Mouse (Mus musculus) induced T-regulatory cell, adult 2 months (primary cell): Measurements from ENCODE around the gene Ggt6.
"Not testable (repeated sequence)": the region's sequence is repeated elsewhere in the genome, so short reads cannot be mapped to it uniquely, and the experiment has no call there.

Source experiments
- DNase-seq: peaks from one replicate; pipeline ENCODE4 v3.0.0-alpha.2; 2012; ENCODE audit warnings: low read depth

The Ggt6 gene

GRCm38 (mm10) chr11:72438411-72438810 lies 3.1 kb downstream of the Ggt6 start:
- no peak for DNase-seq

- DNase-seq, result not testable (repeated sequence)
Observed at GRCm38 (mm10) chr11:72440597-72440964, 5.3 kb downstream of the Ggt6 start.

- DNase-seq, result peak; percentile 98
Observed at GRCm38 (mm10) chr11:72440965-72441664, 5.8 kb downstream of the Ggt6 start, which contains the start of gene Mybbp1a. Gene Mybbp1a, plus strand, starts transcription at chr11:72441355.

- DNase-seq, result peak; percentile 76
Observed at GRCm38 (mm10) chr11:72446311-72447105, 11.2 kb downstream of the Ggt6 start.

- DNase-seq, result no peak
Observed at GRCm38 (mm10) chr11:72447475-72447874, 12.1 kb downstream of the Ggt6 start.

GRCm38 (mm10) chr11:72452140-72452665 lies 16.9 kb downstream of the Ggt6 start:
- no peak for DNase-seq

GRCm38 (mm10) chr11:72453105-72453953 lies 18.0 kb downstream of the Ggt6 start:
- no peak for DNase-seq

GRCm38 (mm10) chr11:72455694-72456093 lies 20.4 kb downstream of the Ggt6 start:
- no peak for DNase-seq

- no peak for DNase-seq
Observed at GRCm38 (mm10) chr11:72457995-72458496, 22.7 kb downstream of the Ggt6 start.

GRCm38 (mm10) chr11:72458502-72458901 lies 23.2 kb downstream of the Ggt6 start:
- no peak for DNase-seq

- no peak for DNase-seq
Observed at GRCm38 (mm10) chr11:72461500-72461981, 26.2 kb downstream of the Ggt6 start.

- DNase-seq, result no peak
Observed at GRCm38 (mm10) chr11:72464821-72465220, 29.5 kb downstream of the Ggt6 start.

- no peak for DNase-seq
Observed at GRCm38 (mm10) chr11:72465978-72466693, 30.8 kb downstream of the Ggt6 start.

- DNase-seq, result no peak
Observed at GRCm38 (mm10) chr11:72466694-72467507, 31.6 kb downstream of the Ggt6 start.

- no peak for DNase-seq
Observed at GRCm38 (mm10) chr11:72468525-72468924, 33.2 kb downstream of the Ggt6 start.

GRCm38 (mm10) chr11:72469217-72469616 lies 33.9 kb downstream of the Ggt6 start:
- DNase-seq, result no peak

GRCm38 (mm10) chr11:72470004-72470403 lies 34.7 kb downstream of the Ggt6 start:
- no peak for DNase-seq

GRCm38 (mm10) chr11:72471381-72471780 lies 36.1 kb downstream of the Ggt6 start:
- no peak for DNase-seq

GRCm38 (mm10) chr11:72473540-72473939 lies 38.2 kb downstream of the Ggt6 start:
- no peak for DNase-seq

- no peak for DNase-seq
Observed at GRCm38 (mm10) chr11:72474926-72475325, 39.6 kb downstream of the Ggt6 start.
